Mouse (Mus musculus) gastrocnemius, postnatal 10 days (tissue): Measurements from ENCODE around the gene Ociad1. TPM values are rescaled to one million over a fixed set of nuclear protein-coding genes. Genes with fewer than 3 reads are reported as not detected.
A peak's percentile ranks its signal among the peaks of the same experiment; 100 is the strongest.
"Not testable (repeated sequence)": the region's sequence is repeated elsewhere in the genome, so short reads cannot be mapped to it uniquely, and the experiment has no call there.

Experiments
- DNase-seq: peaks from one replicate; pipeline ENCODE4 v3.0.0; 2021; ENCODE audit warnings: mixed read lengths
- total RNA-seq, 2 experiments: library from RNA; stranded (reverse); gene quantifications; 2 replicates each; pipeline ENCODE4 v1.2.3; 2021

Gene Ociad1
- total RNA-seq, 2 experiments from 2014 or later = 176 to 185 TPM

DNA sequence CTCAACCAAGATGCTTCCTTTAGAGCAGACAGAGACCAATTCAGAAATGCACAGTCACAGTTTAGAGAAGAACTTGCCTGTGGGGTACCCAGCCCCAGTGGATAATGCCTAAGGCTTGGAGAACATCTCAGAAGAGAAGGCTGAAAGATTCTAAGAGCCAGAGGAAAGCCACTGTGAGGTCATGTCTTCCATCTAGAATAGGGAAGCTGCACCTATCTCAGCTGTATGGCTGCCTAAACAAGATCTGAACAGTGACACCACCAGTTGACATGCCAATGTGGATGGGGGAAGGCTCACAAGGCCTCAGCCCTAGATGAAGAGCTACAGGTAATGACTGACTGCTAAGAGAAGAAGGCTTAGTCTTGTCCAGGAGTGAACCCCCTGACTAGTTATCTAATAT lies 8.5 kb upstream of the Ociad1 start:
- no peak for DNase-seq

DNA sequence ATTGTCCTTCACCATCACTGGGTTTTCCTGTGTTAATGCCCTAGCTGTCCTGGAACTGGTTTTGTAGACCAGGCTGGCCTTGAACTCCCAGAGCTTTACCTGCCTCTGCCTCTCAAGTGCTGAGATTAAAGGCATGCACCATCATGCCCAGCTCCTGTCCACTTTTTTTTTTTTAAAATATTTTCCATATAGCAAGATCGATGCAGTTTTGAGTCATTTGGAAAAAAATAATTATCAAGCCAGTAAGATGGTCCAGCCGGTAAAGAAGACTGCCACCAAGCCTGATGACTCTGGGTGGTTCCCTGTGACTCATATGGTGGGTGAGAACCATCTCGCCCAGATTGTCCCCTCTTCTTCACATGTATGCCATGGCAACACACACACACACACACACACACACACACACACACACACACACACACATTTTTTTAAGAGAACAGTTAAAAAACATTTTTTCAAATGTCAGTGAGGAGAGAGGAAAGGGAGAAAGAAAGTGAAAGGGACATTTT lies 7.1 kb upstream of the Ociad1 start:
- DNase-seq = no peak

GRCm38 (mm10) chr5:73286603-73287002 lies 6.0 kb upstream of the Ociad1 start:
- DNase-seq = no peak

GRCm38 (mm10) chr5:73289900-73290299 lies 2.7 kb upstream of the Ociad1 start:
- DNase-seq = no peak

GRCm38 (mm10) chr5:73293458-73293827 lies 859 bp downstream of the Ociad1 start:
- DNase-seq = no peak

- no peak for DNase-seq
Observed at GRCm38 (mm10) chr5:73295016-73295415, 2.4 kb downstream of the Ociad1 start.

DNA sequence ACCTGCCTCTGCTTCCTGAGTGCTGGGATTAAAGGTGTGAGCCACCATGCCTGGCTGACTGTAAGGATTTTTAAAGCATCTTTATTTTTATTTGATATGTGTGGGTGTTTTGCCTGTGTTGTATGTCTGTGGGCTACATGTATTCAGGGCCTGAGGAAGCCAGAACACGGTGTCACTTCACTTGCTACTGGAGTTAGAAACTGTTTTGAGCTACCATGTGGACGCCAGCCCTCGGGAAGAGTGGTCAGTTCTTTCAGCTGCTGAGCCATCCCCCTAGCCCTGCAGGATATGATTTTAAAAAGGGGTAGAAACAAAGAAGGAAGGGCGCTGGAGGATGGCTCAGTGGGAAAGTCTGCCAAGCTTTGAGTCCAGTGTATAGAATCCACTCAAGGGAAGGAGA lies 3.3 kb downstream of the Ociad1 start:
- DNase-seq = no peak

DNA sequence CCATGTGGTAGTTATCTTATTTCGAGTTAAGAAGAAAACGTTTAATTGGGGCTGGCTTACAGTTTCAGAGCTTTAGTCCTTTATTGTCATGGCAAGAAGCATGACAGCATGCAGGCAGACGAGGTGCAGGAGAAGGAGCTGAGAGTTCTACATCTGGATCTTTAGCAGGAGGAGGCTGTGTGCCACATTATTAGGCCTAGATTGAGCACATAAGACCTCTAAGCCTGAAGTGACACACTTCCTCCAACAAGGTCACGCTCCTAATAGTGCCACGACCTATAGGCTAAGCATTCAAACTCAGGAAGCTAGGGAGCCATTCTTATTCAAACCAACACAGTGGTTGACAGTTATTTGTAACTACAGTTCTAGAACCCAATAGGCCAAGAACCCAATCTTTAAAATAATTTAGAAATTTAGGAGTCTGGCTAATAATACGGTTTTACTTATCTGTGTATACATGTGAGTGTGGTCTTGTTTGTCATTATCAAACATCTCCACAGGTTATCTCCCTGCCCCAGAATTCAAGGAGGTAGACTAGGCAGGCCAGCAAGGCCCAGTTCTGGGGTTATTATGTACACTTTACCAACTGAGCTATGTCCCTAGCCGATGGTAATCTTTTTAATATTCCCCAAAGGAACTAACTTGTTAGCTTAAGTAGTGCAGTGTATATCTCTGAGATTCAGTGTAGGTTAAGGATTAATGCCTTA lies 9.2 kb downstream of the Ociad1 start:
- DNase-seq = no peak

DNA sequence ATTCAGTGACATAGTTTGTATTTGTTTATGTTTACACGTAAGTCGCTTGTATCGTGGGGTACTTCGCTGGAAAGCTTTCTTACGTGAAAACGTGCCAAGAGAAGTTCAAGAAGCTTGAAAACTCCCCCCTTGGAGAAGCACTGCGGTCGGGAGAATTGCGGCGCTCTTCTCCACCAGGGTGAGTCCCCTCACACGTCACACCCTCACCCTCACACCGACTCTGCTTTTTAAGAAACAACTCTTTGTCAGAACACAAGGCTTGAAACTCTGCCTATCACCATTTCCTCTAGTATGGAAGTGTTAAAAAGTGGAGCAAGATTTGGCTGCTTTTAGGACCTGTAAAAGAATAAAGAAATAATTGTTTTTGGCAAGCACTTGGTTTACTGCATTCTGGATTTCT lies 11.9 kb downstream of the Ociad1 start:
- no peak for DNase-seq

GRCm38 (mm10) chr5:73306486-73306885 lies 13.9 kb downstream of the Ociad1 start:
- no peak for DNase-seq

DNA sequence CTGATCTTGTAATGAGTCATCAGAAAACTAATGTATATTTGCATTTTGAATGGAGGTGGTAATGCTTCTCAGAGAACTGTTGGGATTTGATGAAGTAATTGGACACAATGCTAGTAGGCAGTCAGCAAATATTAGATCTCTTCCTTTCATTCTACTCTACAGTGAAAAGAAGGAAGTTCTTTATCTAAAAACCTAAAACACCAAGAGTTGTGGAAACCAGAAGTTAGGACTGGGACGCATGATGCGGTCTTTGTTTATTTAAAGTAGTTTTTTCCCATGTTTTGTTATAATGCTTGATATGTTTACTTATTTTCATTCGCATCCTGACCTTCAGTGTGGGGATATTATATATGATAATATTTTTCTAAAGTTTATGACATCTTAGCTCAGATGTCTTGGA lies 14.7 kb downstream of the Ociad1 start:
- no peak for DNase-seq

- DNase-seq = no peak
Observed at GRCm38 (mm10) chr5:73309496-73309895, 16.9 kb downstream of the Ociad1 start.

- DNase-seq = no peak
Observed at GRCm38 (mm10) chr5:73310401-73310800, 17.8 kb downstream of the Ociad1 start.

DNA sequence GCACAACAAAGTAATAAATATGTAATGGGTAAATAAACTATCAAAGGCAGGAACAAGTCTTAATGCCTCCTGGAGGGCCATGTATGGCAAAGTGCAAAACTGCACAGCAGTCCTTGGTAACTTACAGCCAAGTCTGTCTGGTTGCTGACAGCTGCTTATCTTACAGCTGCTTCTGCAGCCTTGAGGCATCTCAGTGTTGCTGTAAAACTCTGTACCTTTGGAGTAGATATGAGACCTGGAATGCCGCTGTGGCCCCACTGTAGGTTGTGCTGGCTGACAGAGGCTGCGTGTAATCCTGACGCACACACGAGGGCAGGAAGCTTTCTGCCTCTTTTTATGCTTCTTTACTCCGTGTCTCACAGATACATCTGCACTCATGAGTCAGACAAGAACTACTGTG lies 18.9 kb downstream of the Ociad1 start:
- DNase-seq = no peak

GRCm38 (mm10) chr5:73313591-73313990 lies 21.0 kb downstream of the Ociad1 start:
- no peak for DNase-seq

DNA sequence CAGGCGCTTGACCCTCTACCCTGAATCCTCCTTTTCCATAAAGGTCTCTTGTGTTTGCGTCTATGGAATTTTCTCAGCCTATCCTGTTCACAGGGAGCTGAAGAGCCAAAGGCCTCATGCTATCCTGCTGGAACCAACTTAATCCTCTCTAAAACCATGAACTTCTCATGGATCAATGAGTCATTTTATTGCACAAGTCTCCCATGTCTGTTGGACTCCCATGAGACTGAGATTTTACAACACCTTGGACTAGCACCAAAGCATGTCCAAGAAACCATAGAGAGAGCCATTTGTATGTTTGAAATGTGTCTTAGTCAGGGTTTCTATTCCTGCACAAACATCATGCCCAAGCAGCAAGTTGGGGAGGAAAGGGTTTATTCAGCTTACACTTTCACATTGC lies 22.1 kb downstream of the Ociad1 start:
- no peak for DNase-seq

GRCm38 (mm10) chr5:73319306-73319705 lies 26.7 kb downstream of the Ociad1 start:
- no peak for DNase-seq

DNA sequence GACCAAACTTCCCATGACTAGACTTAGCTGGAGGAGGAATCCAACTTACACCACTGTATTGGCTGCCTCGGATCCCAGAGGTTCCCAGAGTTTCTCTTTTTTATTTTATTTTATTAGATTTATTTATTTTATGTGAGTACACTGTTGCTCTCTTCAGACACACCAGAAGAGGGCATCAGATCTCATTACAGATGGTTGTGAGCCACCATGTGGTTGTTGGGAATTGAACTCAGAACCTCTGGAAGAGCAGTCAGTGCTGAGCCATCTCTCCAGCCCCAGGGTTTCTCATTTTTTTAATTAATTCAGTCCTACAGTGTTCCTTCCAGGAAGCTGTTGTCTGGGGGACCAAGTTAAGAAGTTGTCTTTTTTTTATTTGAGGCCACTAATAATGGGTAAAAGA lies 30.1 kb downstream of the Ociad1 start:
- DNase-seq = not testable (repeated sequence)

- DNase-seq = no peak
Observed at GRCm38 (mm10) chr5:73323602-73324001, 31.0 kb downstream of the Ociad1 start.

DNA sequence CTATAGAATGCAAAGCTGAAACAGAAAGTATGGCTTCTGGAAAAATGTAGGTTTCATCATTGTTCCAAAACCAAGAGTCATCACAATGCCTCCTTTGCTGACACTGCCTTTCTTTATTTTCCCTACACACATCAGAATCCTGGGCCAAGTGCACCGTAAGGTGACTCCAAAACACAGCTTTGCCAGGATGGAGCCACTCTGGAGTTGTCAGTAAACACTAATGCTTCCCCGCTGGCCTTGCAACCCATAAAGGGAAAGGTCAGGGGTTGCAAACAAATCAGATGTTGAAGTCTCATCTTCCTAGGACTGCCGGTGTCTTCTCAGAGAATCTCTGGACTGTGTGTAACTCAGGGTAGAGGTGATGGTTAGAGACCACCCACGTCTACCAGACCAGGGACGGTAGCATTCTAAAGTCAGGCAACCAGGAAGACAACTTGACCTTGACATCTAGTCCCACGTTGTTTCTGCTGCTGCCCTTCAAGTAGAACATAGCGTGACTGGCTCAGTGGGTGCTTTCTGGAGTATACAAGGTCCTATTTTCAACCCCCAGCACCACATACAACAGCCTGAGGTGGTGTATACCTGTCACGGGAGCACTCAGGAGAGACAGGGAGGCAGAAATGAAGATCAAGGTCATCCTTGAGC lies 32.1 kb downstream of the Ociad1 start:
- no peak for DNase-seq

DNA sequence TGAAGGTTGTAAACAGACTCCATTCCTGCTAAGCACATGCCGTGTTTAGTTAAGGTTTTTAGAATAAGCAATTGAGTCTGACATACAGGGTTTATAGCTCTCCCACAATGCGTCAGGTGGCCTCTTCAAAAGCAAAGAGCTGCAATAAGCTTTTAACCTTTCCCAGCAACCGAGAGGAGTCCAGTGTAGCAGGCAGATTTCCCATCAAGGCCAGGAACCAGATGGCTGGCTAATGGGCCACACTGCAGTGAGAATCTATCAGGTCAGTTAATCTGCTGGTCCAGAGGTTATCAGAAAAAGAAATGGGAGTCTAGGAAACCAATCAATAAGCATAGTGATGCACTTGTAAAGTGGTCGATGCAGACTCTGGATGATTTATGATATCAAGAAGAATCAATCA lies 38.4 kb downstream of the Ociad1 start:
- no peak for DNase-seq

DNA sequence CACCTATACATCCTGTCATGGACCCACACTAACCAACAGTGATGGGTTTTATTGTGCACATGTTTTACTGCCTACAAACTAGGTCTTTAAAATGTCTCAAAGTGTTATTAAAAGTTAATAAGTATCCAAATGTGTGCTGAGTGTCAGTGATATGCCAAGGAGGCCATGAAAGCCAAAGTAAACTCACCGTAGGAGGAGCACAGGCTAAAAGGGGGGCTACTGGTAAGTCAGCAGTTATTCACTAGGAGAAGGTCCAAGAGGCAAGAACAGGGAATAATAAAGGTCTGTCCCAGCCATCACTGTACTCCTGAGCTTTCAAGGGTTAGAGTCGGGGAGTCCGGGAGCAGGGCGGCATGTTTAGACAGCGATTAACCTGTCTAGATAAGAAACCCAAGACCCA lies 43.9 kb downstream of the Ociad1 start:
- no peak for DNase-seq

DNA sequence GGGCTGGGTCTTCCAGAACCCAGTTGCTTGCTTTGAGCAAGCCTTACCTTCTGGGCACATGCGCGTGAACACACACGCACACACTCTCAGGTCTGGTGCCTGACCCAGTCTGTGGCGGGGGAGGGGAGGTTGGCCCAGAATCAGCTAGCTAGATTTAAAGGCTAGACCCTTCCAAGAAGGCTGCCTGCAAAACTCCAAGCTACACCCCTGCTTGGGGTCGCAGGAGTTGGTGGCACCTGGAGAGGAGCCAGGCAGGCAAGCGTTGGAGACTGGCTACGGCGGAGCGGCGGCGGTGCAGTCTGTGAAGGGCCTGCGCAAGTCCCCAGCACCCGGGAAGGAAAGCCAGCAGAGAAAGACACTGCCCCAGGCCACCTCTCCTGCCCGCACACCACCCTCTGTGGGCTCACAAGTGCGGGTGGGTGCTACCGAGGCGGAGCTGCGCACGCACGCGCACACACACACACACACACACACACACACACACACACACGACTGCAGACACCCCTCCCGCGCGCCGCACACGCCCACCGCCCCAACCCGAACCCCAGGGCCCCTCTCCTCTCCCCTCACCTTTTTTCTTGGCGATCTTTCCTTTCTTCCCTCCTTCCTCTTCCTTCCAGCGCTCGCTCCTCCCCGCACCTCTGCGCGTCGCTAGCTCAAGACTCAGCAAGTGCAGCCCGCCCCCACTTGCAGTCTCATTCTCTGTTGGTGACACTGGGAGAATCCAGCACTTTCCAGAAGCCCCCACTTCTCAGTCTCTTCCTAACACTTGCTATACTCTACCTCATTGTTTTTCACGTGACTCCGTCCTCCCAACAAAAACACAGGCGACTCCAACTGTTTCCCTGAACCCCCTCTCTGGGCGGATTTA lies 45.6 kb downstream of the Ociad1 start:
- DNase-seq = peak; percentile 33
